Mouse (Mus musculus) midbrain, embryonic 15.5 days (tissue): ENCODE measurements around the gene Tlr9. TPM values are rescaled to one million over a fixed set of nuclear protein-coding genes. Genes with fewer than 3 reads are reported as not detected.

Experiments used
- ATAC-seq: fragments of 200-750 bp; cut with Nextera tagmentation; replicated peaks from 2 replicates; pipeline ENCODE4 v1.8.0; 2017; ENCODE audit warnings: moderate TSS enrichment
- H3K27ac ChIP-seq: fragments of 300-500 bp; sonication (generic); 2 replicates; pipeline ENCODE4 v1.5.1; 2015; ENCODE audit warnings: mild to moderate bottlenecking, inconsistent platforms
- H3K27me3 ChIP-seq: fragments of 300-500 bp; sonication (generic); replicated peaks from 2 replicates; pipeline ENCODE4 v1.6.1; 2015; ENCODE audit warnings: inconsistent platforms
- H3K36me3 ChIP-seq: fragments of 300-500 bp; sonication (generic); replicated peaks from 2 replicates; pipeline ENCODE4 v1.6.1; 2015; ENCODE audit warnings: inconsistent platforms
- H3K4me1 ChIP-seq: fragments of 300-500 bp; sonication (generic); 2 replicates; pipeline ENCODE4 v1.6.1; 2015; ENCODE audit warnings: inconsistent platforms
- H3K4me2 ChIP-seq: fragments of 300-500 bp; sonication (generic); 2 replicates; pipeline ENCODE4 v1.6.1; 2015; ENCODE audit warnings: inconsistent platforms, mild to moderate bottlenecking, moderate library complexity
- H3K4me3 ChIP-seq: fragments of 300-500 bp; sonication (generic); 2 replicates; pipeline ENCODE4 v1.5.1; 2015; ENCODE audit warnings: mild to moderate bottlenecking, inconsistent platforms
- H3K9ac ChIP-seq: fragments of 300-500 bp; sonication (generic); 2 replicates; pipeline ENCODE4 v1.6.1; 2015; ENCODE audit warnings: mild to moderate bottlenecking, inconsistent platforms
- H3K9me3 ChIP-seq: fragments of 300-500 bp; sonication (generic); 2 replicates; pipeline ENCODE4 v1.6.1; 2016; ENCODE audit warnings: inconsistent platforms
- WGBS: fragments of 180-500 bp; shearing (Covaris S2); methylation state at CpG from one replicate; pipeline ENCODE4 v1.1.7; 2015; ENCODE audit warnings: mixed read lengths; 5-methylcytosine and 5-hydroxymethylcytosine counted together
- polyA plus RNA-seq: library from polyadenylated mRNA; unstranded; fragments of >200 nt; fragmentation: Nextera tagmentation; extraction: Ambion mirVana; gene quantifications from 2 replicates; pipeline ENCODE4 v1.2.1, GENCODE M21; 2015

The Tlr9 gene
- polyA plus RNA-seq, 1 experiment from 2014 or later = 0.05 TPM

DNA sequence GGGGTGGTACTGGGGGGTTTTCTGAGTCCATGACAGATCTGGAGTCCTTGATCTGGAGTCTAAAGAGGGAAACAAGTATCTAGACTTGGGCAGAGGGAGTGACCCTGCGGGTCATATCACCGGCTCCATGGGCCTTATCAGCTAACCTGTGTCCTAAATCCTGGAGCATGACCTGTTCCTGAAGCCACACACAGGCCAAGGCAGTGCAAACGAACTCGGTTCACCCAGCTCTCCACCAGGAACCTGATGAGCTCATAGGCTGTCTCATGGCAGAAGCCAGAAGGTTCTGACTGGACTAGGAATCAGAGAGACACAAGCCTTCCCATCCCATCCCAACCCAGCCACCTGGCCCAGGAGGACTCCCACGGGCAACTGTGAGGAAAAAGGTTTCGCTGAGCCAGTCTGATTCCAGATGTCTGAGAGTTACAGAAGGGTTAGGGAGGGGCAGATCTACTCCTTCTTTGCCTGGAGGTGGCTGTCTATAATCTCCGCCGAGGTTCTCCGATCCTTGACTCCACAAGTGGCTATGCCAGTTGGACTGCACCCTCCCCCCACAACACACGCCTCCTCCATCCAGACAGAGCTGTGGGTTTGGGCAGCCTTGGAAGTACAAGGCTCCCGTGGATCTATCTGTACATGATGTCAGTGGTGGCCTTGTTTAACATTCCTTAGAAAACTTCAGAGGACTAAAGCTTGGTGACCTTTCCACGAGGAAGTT lies 43.1 kb downstream of the Tlr9 start:
- WGBS = 88% methylated on average over 12 of the region's 12 CpGs
- Histone ChIP-seq H3K27me3 (no peaks in the 10 kb centered on the region), H3K9me3 (no peaks in the 10 kb centered on the region), H3K4me1 (peaks cover 17% of the 10 kb centered on the region), H3K36me3 (no peaks in the 10 kb centered on the region), H3K4me3 (no peak overlapping the region), H3K4me2 (no peak overlapping the region), H3K27ac (no peak overlapping the region), H3K9ac (no peak overlapping the region)
- ATAC-seq = no peak

DNA sequence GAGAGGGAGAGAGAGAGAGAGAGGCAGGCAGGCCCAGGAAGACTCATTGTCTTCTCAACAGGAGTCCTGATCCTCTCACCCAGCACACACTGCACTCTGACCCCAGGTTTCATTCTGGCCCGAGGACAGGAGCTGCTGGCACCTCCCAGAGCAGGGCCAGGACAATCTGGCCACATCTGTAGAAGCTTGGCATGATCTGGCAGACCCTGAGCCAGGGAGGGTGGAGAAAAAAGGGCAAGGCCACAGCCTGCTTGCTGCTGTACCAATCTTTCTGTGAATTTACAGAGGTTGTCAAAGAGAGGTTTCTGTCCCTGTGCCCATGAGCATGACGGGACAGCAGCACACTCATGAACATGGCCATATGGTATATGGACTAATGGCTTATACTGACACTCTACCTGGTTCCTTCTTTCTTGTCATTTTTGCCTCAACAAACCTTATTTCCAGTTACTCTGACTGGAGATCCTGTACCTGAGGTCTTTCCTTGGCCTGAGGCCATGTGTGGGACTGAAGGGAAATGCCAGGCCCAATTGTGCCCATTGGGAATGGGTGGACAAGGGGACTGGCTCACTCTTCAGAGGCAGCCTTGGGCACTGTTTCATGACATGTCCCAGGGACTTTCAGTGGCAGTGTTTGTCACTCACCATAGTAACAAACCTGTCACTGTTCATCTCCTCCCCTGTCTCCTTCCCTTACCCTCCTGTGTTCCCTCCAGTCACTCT lies 44.7 kb downstream of the Tlr9 start:
- no peaks in the 10 kb centered on the region for H3K27me3 ChIP-seq
- H3K27ac ChIP-seq = no peak overlapping the region
- ATAC-seq = no peak
- no peak overlapping the region for H3K4me3 ChIP-seq
- H3K9me3 ChIP-seq = no peaks in the 10 kb centered on the region
- no peaks in the 10 kb centered on the region for H3K36me3 ChIP-seq
- no peak overlapping the region for H3K4me2 ChIP-seq
- H3K4me1 ChIP-seq = peaks cover 17% of the 10 kb centered on the region
- H3K9ac ChIP-seq = no peak overlapping the region
- WGBS = 47% methylated on average over 2 of the region's 2 CpGs

GRCm38 (mm10) chr9:106268421-106268820 lies 46.0 kb downstream of the Tlr9 start:
- Histone ChIP-seq H3K36me3 (no peaks in the 10 kb centered on the region), H3K9ac (no peak overlapping the region), H3K9me3 (no peaks in the 10 kb centered on the region), H3K27ac (no peak overlapping the region), H3K4me3 (no peak overlapping the region), H3K27me3 (no peaks in the 10 kb centered on the region), H3K4me1 (peaks cover 17% of the 10 kb centered on the region), H3K4me2 (no peak overlapping the region)
- ATAC-seq = no peak
- WGBS = 44% methylated on average over 4 of the region's 4 CpGs

DNA sequence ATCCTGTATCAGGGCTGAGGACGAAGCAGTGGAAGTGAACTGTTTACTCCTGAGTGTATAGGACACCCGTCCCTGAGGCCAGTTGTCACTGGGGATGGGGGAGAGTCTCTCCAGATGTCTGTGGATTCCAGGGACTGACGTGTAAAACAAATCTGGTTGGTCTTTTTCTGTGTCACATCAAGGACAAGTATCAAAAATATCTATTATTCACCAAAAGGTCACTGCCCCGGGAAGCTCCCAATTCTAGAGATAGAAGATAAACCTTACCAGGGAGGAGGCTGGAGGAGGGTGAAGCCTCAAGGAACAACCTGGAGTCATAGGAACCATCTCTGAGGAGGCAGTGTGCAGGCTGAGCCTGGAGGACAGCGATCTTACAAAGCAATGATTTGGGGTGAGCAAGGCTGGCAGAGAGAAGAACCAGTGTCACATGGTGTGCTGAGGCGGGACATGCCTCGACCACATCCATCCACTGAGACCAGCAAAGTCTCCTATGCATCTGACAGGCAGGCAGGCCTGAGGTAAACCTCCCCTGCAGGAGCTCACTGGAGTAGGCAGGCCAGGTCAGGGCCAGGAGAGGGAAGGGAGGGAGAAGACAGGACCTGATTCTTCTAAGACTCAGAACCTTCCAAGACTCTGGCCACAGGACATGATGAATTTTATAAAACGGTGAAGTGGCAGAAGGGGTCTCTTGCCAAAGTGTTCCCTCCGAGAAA lies 46.8 kb downstream of the Tlr9 start:
- peak; percentile 49; the same call in 1 of the 2 replicates for ATAC-seq
- Histone ChIP-seq H3K9ac (no peak overlapping the region), H3K27ac (peak overlapping the region; percentile 79), H3K9me3 (no peaks in the 10 kb centered on the region), H3K4me1 (peaks cover 17% of the 10 kb centered on the region), H3K36me3 (no peaks in the 10 kb centered on the region), H3K27me3 (no peaks in the 10 kb centered on the region), H3K4me3 (no peak overlapping the region), H3K4me2 (no peak overlapping the region)
- 63% methylated on average over 9 of the region's 9 CpGs for WGBS

GRCm38 (mm10) chr9:106269879-106270278 lies 47.5 kb downstream of the Tlr9 start:
- peak overlapping the region; percentile 79 for H3K27ac ChIP-seq
- no peaks in the 10 kb centered on the region for H3K9me3 ChIP-seq
- peaks cover 17% of the 10 kb centered on the region for H3K4me1 ChIP-seq
- peak; percentile 86 for ATAC-seq
- 4% methylated on average over 2 of the region's 2 CpGs for WGBS
- no peak overlapping the region for H3K4me3 ChIP-seq
- H3K27me3 ChIP-seq = no peaks in the 10 kb centered on the region
- H3K9ac ChIP-seq = no peak overlapping the region
- no peak overlapping the region for H3K4me2 ChIP-seq
- H3K36me3 ChIP-seq = no peaks in the 10 kb centered on the region

DNA sequence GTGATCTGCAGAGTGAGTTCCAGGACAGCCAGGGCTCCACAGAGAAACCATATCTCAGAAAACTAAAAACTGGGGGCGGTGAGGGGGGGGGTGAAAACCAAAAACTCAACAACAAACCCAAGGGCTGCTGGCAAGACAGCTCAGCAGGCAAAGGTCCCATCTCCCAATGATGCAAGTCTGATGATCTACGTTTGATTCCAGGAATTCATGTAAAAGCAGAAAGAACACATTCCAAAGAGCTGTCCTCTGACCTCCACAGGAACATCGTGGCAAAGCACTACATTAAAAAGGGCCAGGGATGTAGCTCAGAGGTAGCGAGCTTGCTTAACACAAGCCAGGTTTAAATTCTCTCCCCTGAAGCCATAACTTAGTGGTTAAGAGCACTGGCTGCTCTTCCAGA lies 48.3 kb downstream of the Tlr9 start:
- H3K36me3 ChIP-seq = no peaks in the 10 kb centered on the region
- no peak overlapping the region for H3K9ac ChIP-seq
- H3K9me3 ChIP-seq = no peaks in the 10 kb centered on the region
- no peak overlapping the region for H3K4me3 ChIP-seq
- H3K27me3 ChIP-seq = no peaks in the 10 kb centered on the region
- H3K4me1 ChIP-seq = peaks cover 17% of the 10 kb centered on the region
- no peak overlapping the region for H3K4me2 ChIP-seq
- H3K27ac ChIP-seq = 0 out of 2 replicates have a peak overlapping the region, but pooled peaks have one; percentile 79
- no peak for ATAC-seq
- 86% methylated on average over 4 of the region's 4 CpGs for WGBS

GRCm38 (mm10) chr9:106272288-106272687 lies 49.9 kb downstream of the Tlr9 start:
- no peak overlapping the region for H3K9ac ChIP-seq
- H3K27ac ChIP-seq = no peak overlapping the region
- H3K9me3 ChIP-seq = no peaks in the 10 kb centered on the region
- ATAC-seq = no peak
- no peaks in the 10 kb centered on the region for H3K36me3 ChIP-seq
- no peak overlapping the region for H3K4me2 ChIP-seq
- peaks cover 17% of the 10 kb centered on the region for H3K4me1 ChIP-seq
- 100% methylated on average over 1 of the region's 1 CpGs for WGBS
- no peaks in the 10 kb centered on the region for H3K27me3 ChIP-seq
- H3K4me3 ChIP-seq = no peak overlapping the region

DNA sequence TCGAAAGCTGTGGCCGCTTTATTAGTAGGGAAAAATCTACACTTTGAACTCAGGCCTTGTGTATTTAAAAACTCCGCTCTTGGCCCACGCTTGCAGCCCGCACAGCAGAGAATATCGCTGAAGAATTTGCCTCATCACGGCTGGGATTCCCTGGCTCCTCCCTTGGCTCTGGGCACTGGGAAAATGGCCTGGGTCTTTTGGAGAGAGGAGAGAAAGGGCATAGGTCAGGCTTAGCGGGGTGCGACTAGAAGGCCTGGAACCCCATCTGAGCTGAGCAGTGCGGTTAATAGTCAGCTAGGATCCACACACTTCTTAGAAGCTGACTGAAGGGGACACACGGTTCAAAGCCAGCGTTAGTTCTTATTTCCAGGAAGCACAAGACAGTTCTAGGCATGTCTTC lies 50.9 kb downstream of the Tlr9 start:
- Histone ChIP-seq H3K4me3 (no peak overlapping the region), H3K4me2 (no peak overlapping the region), H3K36me3 (no peaks in the 10 kb centered on the region), H3K27ac (no peak overlapping the region), H3K9ac (no peak overlapping the region), H3K27me3 (no peaks in the 10 kb centered on the region), H3K4me1 (peaks cover 17% of the 10 kb centered on the region), H3K9me3 (no peaks in the 10 kb centered on the region)
- no peak for ATAC-seq
- 82% methylated on average over 12 of the region's 12 CpGs for WGBS

DNA sequence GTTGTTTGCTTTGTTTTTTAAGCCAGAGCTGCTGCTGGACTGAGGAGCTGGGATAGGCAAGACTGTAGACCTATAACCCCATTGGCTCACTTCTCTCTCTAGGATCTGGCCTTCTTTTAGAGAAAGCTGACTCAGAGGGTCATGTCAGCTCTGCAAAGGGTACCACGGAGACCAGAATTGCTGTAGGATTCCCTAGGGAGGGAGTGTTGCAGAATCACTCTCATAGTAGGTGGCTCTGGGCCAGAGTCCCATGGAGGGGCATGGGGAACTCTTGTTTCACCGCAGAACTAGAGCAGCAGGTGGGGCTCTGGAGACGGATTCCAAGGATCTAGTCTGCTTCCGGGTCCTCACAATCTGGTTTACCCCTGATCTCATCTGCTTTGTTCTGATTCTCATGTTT lies 51.4 kb downstream of the Tlr9 start:
- ATAC-seq = no peak
- H3K36me3 ChIP-seq = no peaks in the 10 kb centered on the region
- H3K27me3 ChIP-seq = no peaks in the 10 kb centered on the region
- H3K4me1 ChIP-seq = peaks cover 16% of the 10 kb centered on the region
- WGBS = 58% methylated on average over 4 of the region's 4 CpGs
- H3K27ac ChIP-seq = no peak overlapping the region
- H3K4me3 ChIP-seq = no peak overlapping the region
- H3K9ac ChIP-seq = no peak overlapping the region
- no peak overlapping the region for H3K4me2 ChIP-seq
- H3K9me3 ChIP-seq = no peaks in the 10 kb centered on the region

GRCm38 (mm10) chr9:106274652-106275180 lies 52.3 kb downstream of the Tlr9 start:
- Histone ChIP-seq H3K4me1 (peaks cover 7% of the 10 kb centered on the region), H3K27ac (no peak overlapping the region), H3K4me2 (no peak overlapping the region), H3K9ac (no peak overlapping the region), H3K27me3 (no peaks in the 10 kb centered on the region), H3K36me3 (no peaks in the 10 kb centered on the region), H3K4me3 (no peak overlapping the region), H3K9me3 (no peaks in the 10 kb centered on the region)
- 87% methylated on average over 8 of the region's 8 CpGs for WGBS
- ATAC-seq = no peak

DNA sequence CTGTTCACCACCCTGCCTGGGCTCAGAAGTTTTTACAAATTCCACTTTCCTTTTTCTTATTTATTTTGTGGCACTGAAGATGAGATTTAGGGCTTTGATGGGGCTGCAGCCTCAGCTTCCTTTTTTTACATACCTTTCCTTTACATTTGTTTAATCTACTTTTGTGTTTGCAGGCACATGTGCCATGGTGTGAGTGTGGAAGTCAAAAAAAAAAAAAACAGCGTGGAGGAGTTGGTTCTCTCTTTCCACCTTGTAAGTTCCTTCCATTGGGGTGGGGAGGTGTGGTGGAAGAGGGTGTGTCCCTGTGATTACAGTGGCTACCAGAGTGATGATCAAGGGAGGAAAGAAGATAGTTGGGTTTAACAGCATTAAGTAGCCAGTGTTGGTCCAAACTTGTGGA lies 53.4 kb downstream of the Tlr9 start:
- no peak for ATAC-seq
- Histone ChIP-seq H3K27ac (no peak overlapping the region), H3K27me3 (no peaks in the 10 kb centered on the region), H3K4me2 (no peak overlapping the region), H3K9me3 (no peaks in the 10 kb centered on the region), H3K9ac (no peak overlapping the region), H3K4me1 (peaks cover 4% of the 10 kb centered on the region), H3K36me3 (no peaks in the 10 kb centered on the region), H3K4me3 (no peak overlapping the region)
- WGBS = 88% methylated on average over 1 of the region's 1 CpGs
